Mouse (Mus musculus) monocyte, adult 2 months (primary cell): Measurements from ENCODE around the gene Erf.

ENCODE experiments used
- DNase-seq, 2 experiments: peaks; one replicate each; pipeline ENCODE4 v3.0.0; 2022; ENCODE audit warnings: low spot score in 2 of 2, low read depth in 1 of 2

Gene Erf

GRCm38 (mm10) chr7:25250141-25250972 is at the start of gene Erf:
Gene Erf, minus strand, starts transcription at chr7:25250761.
- peak; percentile 69 to 90 for DNase-seq

GRCm38 (mm10) chr7:25297454-25298325 is 47.1 kb upstream of the Erf start, which contains the start of gene Pafah1b3:
Gene Pafah1b3, minus strand, starts transcription at chr7:25297986.
- no peak for DNase-seq

DNA sequence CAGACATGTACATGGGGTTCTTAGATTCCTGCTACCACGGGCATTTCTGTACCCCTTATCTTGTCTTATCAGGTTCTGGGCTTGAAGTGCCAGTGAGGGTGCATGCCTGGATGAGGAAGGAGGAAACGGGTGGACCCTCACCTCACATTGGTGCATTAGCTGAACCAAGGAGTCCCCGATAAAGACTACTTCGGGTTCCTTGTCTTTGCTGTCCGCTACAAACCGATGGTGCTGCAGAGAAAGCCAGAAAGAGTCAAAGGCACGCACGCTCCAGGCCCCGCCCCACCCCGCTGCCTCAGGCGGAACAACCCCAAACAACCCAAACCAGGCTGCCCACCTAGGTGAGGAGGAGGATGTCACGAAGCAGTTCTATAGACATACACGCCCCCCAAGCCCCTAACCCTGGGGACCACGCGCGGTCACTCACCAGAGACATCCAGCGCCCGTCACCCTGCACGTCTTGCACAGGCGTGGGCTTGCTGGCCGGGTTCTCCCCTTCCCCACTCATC is 46.4 kb upstream of the Erf start:
- DNase-seq, result no peak

GRCm38 (mm10) chr7:25294960-25295722 is 44.6 kb upstream of the Erf start:
- DNase-seq, result no peak

DNA sequence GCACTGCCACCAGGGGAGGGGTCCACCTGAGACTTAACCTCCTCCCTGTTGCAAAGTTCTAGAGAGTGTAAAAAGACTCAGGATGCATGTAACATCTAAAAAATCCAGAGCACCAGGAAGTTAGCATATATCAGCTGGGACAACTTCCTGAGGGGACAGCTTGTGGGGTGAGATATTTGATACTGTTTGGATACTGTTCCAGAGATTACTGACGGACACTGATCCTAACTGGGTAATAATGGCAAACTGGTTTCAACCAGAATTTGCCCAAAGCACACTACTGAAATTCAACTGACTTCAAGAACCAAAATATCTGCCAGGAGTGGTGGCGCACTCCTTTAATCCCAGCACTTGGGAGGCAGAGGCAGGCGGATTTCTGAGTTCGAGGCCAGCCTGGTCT is 43.9 kb upstream of the Erf start:
- DNase-seq, result no peak

- DNase-seq, result no peak
Measured at GRCm38 (mm10) chr7:25293191-25293739, 42.7 kb upstream of the Erf start.

DNA sequence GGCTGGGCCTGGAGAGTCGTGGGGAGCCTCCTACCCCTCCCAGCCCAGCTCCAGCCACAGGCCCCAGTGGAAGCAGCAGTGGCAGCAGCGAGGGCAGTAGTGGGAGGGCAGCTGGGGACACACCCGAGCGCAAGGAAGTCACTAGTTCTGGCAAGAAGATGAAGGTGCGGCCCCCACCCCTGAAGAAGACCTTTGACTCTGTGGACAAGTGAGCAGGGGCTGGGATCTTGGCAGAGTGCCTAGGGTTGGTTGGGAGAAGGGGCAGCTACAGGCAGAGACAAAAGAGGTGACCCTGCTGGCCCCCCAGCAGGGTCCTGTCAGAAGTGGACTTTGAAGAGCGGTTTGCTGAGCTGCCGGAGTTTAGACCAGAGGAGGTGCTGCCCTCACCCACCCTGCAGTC is 41.5 kb upstream of the Erf start:
- no peak for DNase-seq

DNA sequence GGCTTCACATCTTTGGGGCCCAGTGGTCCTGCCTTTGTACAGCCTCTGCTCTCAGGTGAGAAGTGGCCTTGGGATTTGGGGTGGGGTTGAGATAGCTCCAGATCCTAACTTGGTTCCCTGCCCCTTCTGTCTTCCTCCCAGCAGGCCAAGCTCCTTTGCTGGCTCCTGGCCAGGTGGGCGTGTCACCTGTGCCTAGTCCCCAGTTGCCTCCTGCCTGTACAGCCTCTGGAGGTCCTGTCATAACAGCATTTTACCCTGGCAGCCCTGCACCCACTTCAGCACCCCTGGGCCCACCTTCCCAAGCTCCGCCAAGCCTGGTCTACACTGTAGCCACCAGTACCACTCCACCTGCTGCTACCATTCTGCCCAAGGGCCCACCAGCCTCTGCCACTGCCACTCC is 40.4 kb upstream of the Erf start:
- DNase-seq, result no peak

DNA sequence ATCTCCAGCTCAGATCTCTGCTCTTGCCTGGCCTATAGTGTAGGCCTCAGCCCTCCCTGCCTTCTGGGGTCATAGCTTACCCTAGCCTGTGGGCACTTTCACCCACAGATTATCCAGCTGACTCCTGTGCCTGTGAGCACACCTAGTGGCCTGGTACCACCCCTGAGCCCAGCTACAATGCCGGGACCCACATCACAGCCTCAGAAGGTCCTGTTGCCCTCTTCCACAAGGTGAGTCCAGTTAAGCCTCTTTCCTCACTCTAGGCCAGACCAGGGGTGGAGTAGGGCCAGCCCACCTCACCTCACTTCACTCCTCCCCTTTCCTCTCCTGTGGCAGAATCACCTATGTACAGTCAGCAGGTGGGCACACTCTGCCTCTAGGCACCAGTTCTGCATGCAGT is 39.9 kb upstream of the Erf start:
- no peak for DNase-seq

DNA sequence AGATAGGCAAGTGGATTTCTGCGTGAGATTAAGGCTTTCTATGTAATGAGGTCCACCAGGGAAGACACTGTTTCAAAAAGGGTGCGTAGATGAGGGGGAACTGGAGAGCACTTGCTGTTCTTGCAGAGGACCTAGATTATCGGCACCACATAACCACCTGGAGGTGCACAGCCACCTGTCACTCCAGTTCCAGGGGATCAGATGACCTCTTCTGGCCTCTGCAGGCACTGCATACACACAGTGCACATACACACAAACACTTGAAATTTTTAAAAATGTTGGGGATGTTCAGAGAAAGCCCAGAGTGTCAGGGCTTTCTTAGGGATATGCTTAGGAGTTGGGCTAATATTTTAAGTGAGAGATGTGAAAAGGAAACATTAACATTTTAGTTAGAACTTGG is 39.4 kb upstream of the Erf start:
- DNase-seq, result no peak

DNA sequence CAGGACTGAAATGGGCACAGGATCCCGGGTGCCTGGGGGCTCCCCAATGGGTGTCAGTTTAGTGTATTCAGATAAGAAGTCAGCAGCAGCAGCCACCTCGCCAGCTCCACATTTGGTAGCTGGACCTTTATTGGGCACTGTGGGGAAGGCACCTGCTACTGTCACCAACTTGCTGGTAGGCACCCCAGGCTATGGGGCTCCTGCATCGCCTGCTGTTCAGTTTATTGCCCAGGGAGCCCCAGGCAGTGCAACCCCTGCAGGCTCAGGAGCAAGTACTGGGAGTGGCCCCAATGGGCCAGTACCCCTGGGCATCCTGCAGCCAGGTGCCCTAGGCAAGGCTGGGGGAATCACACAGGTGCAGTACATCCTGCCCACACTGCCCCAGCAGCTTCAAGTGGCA is 38.2 kb upstream of the Erf start:
- DNase-seq, result no peak

DNA sequence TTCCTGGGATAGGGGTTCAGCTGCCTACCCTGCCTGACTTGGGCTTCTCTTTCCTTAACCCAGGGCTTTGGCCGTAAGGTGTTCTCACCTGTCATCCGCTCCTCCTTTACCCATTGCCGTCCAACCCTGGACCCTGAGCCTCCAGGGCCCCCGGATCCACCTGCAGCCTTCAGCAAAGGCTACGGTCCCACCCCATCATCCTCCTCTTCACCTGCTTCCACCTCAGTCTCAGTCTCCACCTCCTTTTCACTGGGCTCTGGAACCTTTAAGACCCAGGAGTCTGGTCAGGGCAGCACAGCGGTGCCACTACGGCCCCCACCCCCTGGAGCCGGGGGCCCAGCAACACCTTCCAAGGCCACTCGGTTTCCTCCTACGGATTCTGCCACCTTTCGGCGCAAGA is 37.5 kb upstream of the Erf start:
- DNase-seq, result no peak

DNA sequence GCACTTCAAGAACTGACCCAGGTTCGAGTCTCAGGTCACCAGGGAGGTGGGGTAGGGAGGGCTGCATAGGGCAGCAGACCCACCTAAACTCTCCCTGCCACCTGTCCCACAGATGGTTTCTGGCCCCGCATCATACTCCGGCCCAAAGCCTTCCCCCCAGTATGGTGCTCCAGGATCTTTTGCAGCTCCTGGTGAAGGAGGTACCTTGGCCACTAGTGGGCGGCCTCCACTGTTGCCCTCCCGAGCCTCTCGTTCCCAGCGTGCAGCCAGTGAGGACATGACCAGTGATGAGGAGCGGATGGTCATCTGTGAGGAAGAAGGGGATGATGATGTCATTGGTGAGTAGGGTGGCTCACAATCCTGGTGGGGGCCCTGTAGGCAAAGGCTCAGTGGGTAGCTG is 36.4 kb upstream of the Erf start:
- no peak for DNase-seq

DNA sequence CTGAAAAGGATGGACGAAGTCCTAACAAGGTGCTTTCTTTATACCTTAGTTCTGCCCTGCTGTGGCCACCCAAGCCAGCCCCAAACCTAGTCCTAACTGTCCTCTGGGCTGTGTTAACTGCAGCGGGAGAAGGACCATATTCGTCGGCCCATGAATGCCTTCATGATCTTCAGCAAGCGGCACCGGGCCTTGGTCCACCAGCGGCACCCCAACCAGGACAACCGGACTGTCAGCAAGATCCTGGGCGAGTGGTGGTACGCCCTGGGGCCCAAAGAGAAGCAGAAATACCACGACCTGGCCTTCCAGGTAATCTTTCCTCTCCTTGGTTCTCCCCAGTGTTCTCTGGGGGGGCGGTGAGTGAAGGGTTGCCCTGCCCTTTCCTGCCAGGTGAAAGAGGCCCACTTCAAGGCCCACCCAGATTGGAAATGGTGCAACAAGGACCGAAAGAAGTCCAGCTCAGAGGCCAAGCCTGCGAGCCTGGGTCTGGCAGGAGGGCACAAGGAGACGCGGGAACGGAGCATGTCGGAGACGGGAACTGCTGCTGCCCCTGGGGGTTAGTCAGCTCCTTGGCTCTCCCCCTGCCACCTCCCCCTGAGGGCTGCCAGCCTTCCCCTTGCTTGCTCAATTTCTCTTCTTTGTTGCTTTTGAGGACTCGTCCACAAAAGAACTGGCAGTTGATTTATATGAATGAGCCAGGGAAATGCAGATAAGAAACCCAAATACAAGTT is 35.1 kb upstream of the Erf start:
- DNase-seq, result no peak

DNA sequence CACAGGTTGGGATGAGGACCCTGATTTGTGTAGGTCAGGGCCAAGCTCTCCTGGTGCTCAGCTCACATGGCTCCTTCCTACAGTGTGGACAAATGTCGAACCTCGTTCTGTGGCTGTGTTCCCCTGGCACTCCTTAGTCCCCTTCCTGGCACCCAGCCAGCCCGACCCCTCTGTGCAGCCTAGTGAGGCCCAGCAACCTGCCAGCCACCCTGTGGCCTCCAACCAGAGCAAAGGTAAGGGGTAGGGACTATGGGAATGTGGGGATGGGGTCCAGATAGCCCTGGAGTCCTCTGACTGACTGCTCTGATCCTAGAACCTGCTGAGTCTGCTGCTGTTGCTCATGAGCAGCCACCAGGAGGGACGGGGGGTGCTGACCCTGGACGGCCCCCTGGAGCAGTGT is 34.2 kb upstream of the Erf start:
- DNase-seq, result no peak

- no peak for DNase-seq
Measured at GRCm38 (mm10) chr7:25284171-25284570, 33.6 kb upstream of the Erf start.

DNA sequence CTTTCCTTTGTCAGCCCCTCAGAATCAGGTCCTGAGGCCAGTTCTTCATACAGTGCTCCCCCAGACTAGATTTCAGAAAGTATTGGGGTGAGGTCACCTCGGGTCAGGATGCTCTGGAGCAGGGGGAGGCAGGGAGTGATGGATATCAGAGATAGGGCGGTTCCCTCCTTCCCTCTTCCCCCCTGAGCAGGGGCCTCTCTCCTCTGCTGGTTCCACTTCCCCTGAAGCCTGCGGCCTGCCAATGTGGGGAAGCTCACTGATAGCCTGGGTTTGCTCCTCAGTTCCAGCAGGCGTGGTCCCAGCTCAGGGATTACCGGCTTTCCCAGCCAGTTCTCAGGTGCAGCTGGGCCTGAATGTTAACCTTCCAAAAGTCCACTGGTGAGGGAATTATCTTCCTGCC is 33.1 kb upstream of the Erf start:
- DNase-seq, result peak in 1 of 2 experiments; percentile 49

GRCm38 (mm10) chr7:25282731-25283211 is 32.2 kb upstream of the Erf start:
- peak in 1 of 2 experiments; percentile 46 for DNase-seq

GRCm38 (mm10) chr7:25281734-25282601 is 31.4 kb upstream of the Erf start:
- peak; percentile 90 to 95 for DNase-seq
